In the genomic region with DNA sequence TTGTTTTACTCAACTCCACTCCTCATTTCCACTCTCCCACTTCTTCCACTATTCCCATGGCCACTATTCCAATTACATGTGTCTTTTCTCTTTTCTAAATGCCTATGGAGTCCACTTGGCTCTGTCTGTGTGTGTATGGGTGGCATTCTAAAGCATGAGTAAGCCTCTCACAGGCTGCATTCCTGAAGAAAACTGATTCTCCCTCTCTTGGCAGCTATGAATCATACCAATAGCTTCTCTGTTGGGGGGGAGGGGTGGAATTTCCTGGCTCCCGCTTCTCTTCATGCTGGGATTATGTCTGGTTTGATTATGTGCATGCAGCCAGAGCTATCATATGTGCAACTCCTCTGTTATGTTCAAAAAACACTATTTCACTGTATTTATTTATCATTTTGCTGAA, we compare ENCODE assay signal across 8 mouse cellular contexts. TPM values are rescaled to one million over a fixed set of nuclear protein-coding genes. Genes with fewer than 3 reads are reported as not detected.
DNase-seq lines count a peak whose midpoint lies in the region; TF ChIP-seq lines count a peak whose summit lies in the region.

No protein-coding gene starts in this region.

- no peak for TF ChIP-seq CTCF in layer of hippocampus, adult 2 months (conservative IDR thresholded peaks at IDR 0.05)

- peak; percentile 8 to 9 for DNase-seq in layer of hippocampus, adult 2 months (ENCODE audit: low spot score in 2 of 2)
- no peak for DNase-seq in layer of hippocampus, postnatal 36 days
- DNase-seq in cerebellum, adult 11 months: peak; percentile 6
- DNase-seq in frontal cortex, postnatal 36 days (ENCODE audit: low spot score in 2 of 2): peak; percentile 7 to 28
- DNase-seq in mesoderm, embryonic 11.5 days (ENCODE audit: low read depth, low spot score): peak; percentile 69
- DNase-seq in spleen, postnatal 4 days (ENCODE audit: low spot score in 2 of 2): no peak
- DNase-seq in thymus, adult 18-20 months: no peak
- DNase-seq in spleen, adult 18-20 months: no peak

- no peak overlapping the region for H3K4me3 ChIP-seq in layer of hippocampus, adult 2 months

- H3K27ac ChIP-seq in layer of hippocampus, adult 2 months: no peak overlapping the region

RNA-seq across cellular contexts. Expression of gene Spaca6, which starts 34.4 kb away (rescaled TPM):
- 100 to 1,000 TPM; 109 to 126 TPM for total RNA-seq in layer of hippocampus, adult 2 months (2021)
- total RNA-seq in layer of hippocampus, postnatal 36 days (2021): 10 to 100 TPM; 89.5 to 99.7 TPM

Comparison
In these comparisons a context has a peak if more than half of its experiments do, and no peak if none do; other contexts are left out.
1. DNase-seq: peak in layer of hippocampus, adult 2 months (2 of 2), cerebellum, adult 11 months (single experiment), frontal cortex, postnatal 36 days (2 of 2) and mesoderm, embryonic 11.5 days (single experiment); none in layer of hippocampus, postnatal 36 days (0 of 2), spleen, postnatal 4 days (0 of 2), thymus, adult 18-20 months (0 of 2) and spleen, adult 18-20 months (0 of 2).